Mouse (Mus musculus) liver, adult 2 months (tissue): ENCODE results near the gene Wdr6. TPM values are rescaled to one million over a fixed set of nuclear protein-coding genes. Genes with fewer than 3 reads are reported as not detected.

ENCODE experiments used
- DNase-seq: peaks from one replicate; pipeline ENCODE4 v3.0.0-alpha.2; 2011; ENCODE audit warnings: low read depth, low spot score; ENCODE audit errors: extremely low read depth
- H3K27ac ChIP-seq: fragments of 200-500 bp; replicated peaks from 2 replicates; pipeline ENCODE4 v1.5.1; 2012; ENCODE audit warnings: low read depth, mild to moderate bottlenecking, control low read depth, inconsistent platforms, low read length; ENCODE audit not compliant: insufficient read depth
- H3K27me3 ChIP-seq: fragments of 200-500 bp; 2 replicates; pipeline ENCODE4 v1.6.1; 2012; ENCODE audit warnings: mild to moderate bottlenecking, moderate library complexity, low read length, inconsistent platforms; ENCODE audit not compliant: control insufficient read depth, insufficient read depth
- H3K36me3 ChIP-seq: fragments of 200-500 bp; 2 replicates; pipeline ENCODE4 v1.6.1; 2012; ENCODE audit warnings: low read length, inconsistent platforms; ENCODE audit not compliant: control insufficient read depth, insufficient read depth
- H3K4me1 ChIP-seq: fragments of 200-500 bp; 2 replicates; pipeline ENCODE4 v1.6.1; 2011; ENCODE audit warnings: low read length; ENCODE audit not compliant: control insufficient read depth, insufficient read depth
- H3K4me3 ChIP-seq: fragments of 200-500 bp; 2 replicates; pipeline ENCODE4 v1.5.1; 2011; ENCODE audit warnings: low read depth, mild to moderate bottlenecking, control low read depth, low read length, moderate library complexity; ENCODE audit not compliant: insufficient read depth
- H3K79me2 ChIP-seq: fragments of 200-500 bp; 2 replicates; pipeline ENCODE4 v1.6.1; 2012; ENCODE audit warnings: inconsistent platforms, mild to moderate bottlenecking, low read length, moderate library complexity; ENCODE audit not compliant: control insufficient read depth, insufficient read depth
- H3K9ac ChIP-seq: fragments of 200-500 bp; 2 replicates; pipeline ENCODE4 v1.6.1; 2012; ENCODE audit warnings: low read depth, mild to moderate bottlenecking, control low read depth, inconsistent platforms, low read length
- CTCF ChIP-seq: fragments of 200-500 bp; IDR thresholded peaks from 2 replicates; pipeline ENCODE4 v1.5.1; 2011; ENCODE audit warnings: low read depth, low read length, control low read depth
- POLR2A ChIP-seq: fragments of 200-500 bp; IDR thresholded peaks from 2 replicates; pipeline ENCODE4 v1.6.1; 2011; ENCODE audit warnings: low read length, control low read depth; ENCODE audit not compliant: insufficient read depth; ENCODE audit errors: extremely low read depth
- WGBS: fragments of 180-500 bp; shearing (Covaris S2); methylation state at CpG from one replicate; pipeline ENCODE4 v1.1.7; 2018; 5-methylcytosine and 5-hydroxymethylcytosine counted together
- polyA plus RNA-seq: library from polyadenylated mRNA; depleted of rRNA; stranded (reverse); fragments of >200 nt; gene quantifications from 2 replicates; pipeline ENCODE4 v1.2.3, GENCODE M21; 2012
- total RNA-seq: library from RNA; depleted of rRNA; stranded (reverse); fragments of >200 nt; gene quantifications from 2 replicates; pipeline ENCODE4 v1.2.3, GENCODE M21; 2014

Wdr6 gene
- total and polyA plus RNA-seq, 2 experiments, result 6.4 to 14.8 TPM

GRCm38 (mm10) chr9:108601986-108602385 lies 23.4 kb upstream of the Wdr6 start:
- TF ChIP-seq POLR2A (no peak), CTCF (no peak)
- peaks cover 20% of the 10 kb centered on the region for H3K36me3 ChIP-seq
- no peak overlapping the region for H3K4me3 ChIP-seq
- H3K79me2 ChIP-seq, result no peaks in the 10 kb centered on the region
- no peak overlapping the region for H3K9ac ChIP-seq
- H3K27me3 ChIP-seq, result 0 out of 2 replicates have a peak, but pooled peaks cover 3% of the 10 kb centered on the region
- DNase-seq, result no peak
- H3K27ac ChIP-seq, result no peak overlapping the region
- WGBS, result 79% methylated on average over 4 of the region's 4 CpGs
- H3K4me1 ChIP-seq, result peaks cover 15% of the 10 kb centered on the region

GRCm38 (mm10) chr9:108600011-108600410 lies 21.5 kb upstream of the Wdr6 start:
- Histone ChIP-seq H3K4me1 (peaks cover 15% of the 10 kb centered on the region), H3K27ac (peak overlapping the region; percentile 51; the same call in 1 of the 2 replicates), H3K79me2 (no peaks in the 10 kb centered on the region), H3K9ac (no peak overlapping the region), H3K27me3 (0 out of 2 replicates have a peak, but pooled peaks cover 3% of the 10 kb centered on the region), H3K36me3 (peaks cover 6% of the 10 kb centered on the region), H3K4me3 (no peak overlapping the region)
- WGBS, result 20% methylated on average over 2 of the region's 2 CpGs
- DNase-seq, result peak; percentile 93
- no peak for TF ChIP-seq CTCF
- TF ChIP-seq POLR2A, result no peak

GRCm38 (mm10) chr9:108599021-108599566 lies 20.6 kb upstream of the Wdr6 start:
- H3K27me3 ChIP-seq, result 0 out of 2 replicates have a peak, but pooled peaks cover 3% of the 10 kb centered on the region
- H3K4me1 ChIP-seq, result peaks cover 11% of the 10 kb centered on the region
- no peak for TF ChIP-seq CTCF
- no peak for TF ChIP-seq POLR2A
- no peak overlapping the region for H3K27ac ChIP-seq
- no peaks in the 10 kb centered on the region for H3K36me3 ChIP-seq
- DNase-seq, result no peak
- no peak overlapping the region for H3K4me3 ChIP-seq
- 89% methylated on average over 4 of the region's 4 CpGs for WGBS
- H3K79me2 ChIP-seq, result no peaks in the 10 kb centered on the region
- H3K9ac ChIP-seq, result no peak overlapping the region

GRCm38 (mm10) chr9:108596998-108597764 lies 18.6 kb upstream of the Wdr6 start, which contains the start of gene P4htm:
TSS of gene P4htm (minus strand) at chr9:108597667.
- H3K4me1 ChIP-seq, result peaks cover 7% of the 10 kb centered on the region
- no peak for TF ChIP-seq POLR2A
- no peak for TF ChIP-seq CTCF
- no peak within 1 kb of the TSS for H3K27ac ChIP-seq
- no peak for DNase-seq
- 9% methylated on average over 69 of the region's 69 CpGs for WGBS
- H3K9ac ChIP-seq, result peak within 1 kb of the TSS; percentile 52
- no peaks in the 10 kb centered on the region for H3K79me2 ChIP-seq
- peak within 1 kb of the TSS; percentile 61 for H3K4me3 ChIP-seq
- 0 out of 2 replicates have a peak, but pooled peaks cover 3% of the 10 kb centered on the region for H3K27me3 ChIP-seq
- H3K36me3 ChIP-seq, result no peaks in the 10 kb centered on the region

- H3K27ac ChIP-seq, result no peak overlapping the region
- no peak overlapping the region for H3K4me3 ChIP-seq
- no peaks in the 10 kb centered on the region for H3K79me2 ChIP-seq
- no peaks in the 10 kb centered on the region for H3K4me1 ChIP-seq
- 80% methylated on average over 3 of the region's 3 CpGs for WGBS
- 0 out of 2 replicates have a peak, but pooled peaks cover 3% of the 10 kb centered on the region for H3K27me3 ChIP-seq
- H3K9ac ChIP-seq, result no peak overlapping the region
- no peak for DNase-seq
- no peak for TF ChIP-seq POLR2A
- TF ChIP-seq CTCF, result no peak
- H3K36me3 ChIP-seq, result no peaks in the 10 kb centered on the region
Measured at GRCm38 (mm10) chr9:108594354-108594753, 15.8 kb upstream of the Wdr6 start.
